Mouse (Mus musculus) brain, embryonic 14.5 days (tissue): Measurements from ENCODE around the gene Tspan4. TPM values are rescaled to one million over a fixed set of nuclear protein-coding genes. Genes with fewer than 3 reads are reported as not detected.
A peak's percentile ranks its signal among the peaks of the same experiment; 100 is the strongest.

Source experiments
- DNase-seq: peaks from one replicate; pipeline ENCODE4 v3.0.0-alpha.2; 2011; ENCODE audit warnings: low read depth
- CTCF ChIP-seq: fragments of 200-500 bp; IDR thresholded peaks from 2 replicates; pipeline ENCODE4 v1.5.1; 2012; ENCODE audit warnings: inconsistent platforms, mild to moderate bottlenecking, moderate library complexity, borderline replicate concordance; ENCODE audit not compliant: insufficient read depth, insufficient read length; ENCODE audit errors: extremely low read depth
- POLR2A ChIP-seq: fragments of 200-500 bp; IDR thresholded peaks from 2 replicates; pipeline ENCODE4 v1.6.1; 2012; ENCODE audit warnings: mild to moderate bottlenecking, inconsistent platforms, borderline replicate concordance; ENCODE audit not compliant: poor library complexity, insufficient read depth, insufficient read length, severe bottlenecking; ENCODE audit errors: extremely low read depth
- polyA plus RNA-seq: library from polyadenylated mRNA; depleted of rRNA; stranded (reverse); fragments of >200 nt; gene quantifications from 2 replicates; pipeline ENCODE4 v1.2.3, GENCODE M21; 2012; rRNA removed

Tspan4 gene
- polyA plus RNA-seq, 1 experiment = 44.2 TPM

- TF ChIP-seq POLR2A (peak; percentile 49; the same call in 1 of the 2 replicates), CTCF (no peak)
- peak; percentile 99 for DNase-seq
Observed at GRCm38 (mm10) chr7:141539556-141540311, 64.7 kb downstream of the Tspan4 start, which contains the start of gene Chid1. Gene Chid1 (minus strand): TSS chr7:141539857.

DNA sequence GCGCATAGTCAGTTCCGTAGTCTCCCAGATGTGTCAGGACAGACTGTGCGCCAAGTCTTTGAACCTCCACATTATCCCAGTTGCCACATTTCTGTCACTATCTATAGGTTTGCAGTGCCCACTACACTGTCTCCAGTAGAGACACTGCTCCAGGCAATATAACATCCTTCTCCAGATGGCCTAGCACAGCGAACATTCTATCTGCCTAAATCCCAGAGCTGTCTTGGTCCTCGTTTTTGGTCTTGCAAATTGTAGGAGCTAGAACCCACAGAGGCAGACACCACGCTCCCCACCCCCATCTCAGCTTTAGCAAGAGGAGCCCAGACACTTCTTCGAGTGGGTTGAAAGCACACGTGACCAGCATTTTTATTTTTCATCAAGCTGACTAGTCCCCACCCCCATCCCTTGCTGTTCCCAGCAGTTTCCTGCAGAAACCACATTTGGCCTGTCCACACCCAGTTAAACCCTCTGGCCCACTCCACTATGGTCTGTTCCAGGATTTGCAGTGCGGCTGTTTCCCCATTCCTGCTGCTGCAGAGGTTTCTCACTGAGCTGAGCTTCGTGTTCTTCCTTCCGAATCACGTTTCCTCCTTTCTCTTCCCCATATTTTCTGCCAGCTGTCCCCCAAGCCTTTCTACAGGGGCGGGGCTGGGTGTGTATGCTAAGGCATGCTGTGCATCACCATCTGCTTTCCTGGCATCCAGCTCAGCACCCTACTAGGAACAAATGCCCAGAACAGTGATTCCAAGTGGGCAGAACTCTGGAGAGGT is 65.5 kb downstream of the Tspan4 start:
- peak; percentile 70 for DNase-seq
- no peak for TF ChIP-seq CTCF
- TF ChIP-seq POLR2A = no peak

GRCm38 (mm10) chr7:141541681-141542080 is 66.6 kb downstream of the Tspan4 start:
- TF ChIP-seq CTCF (no peak), POLR2A (no peak)
- no peak for DNase-seq

GRCm38 (mm10) chr7:141542588-141542987 is 67.5 kb downstream of the Tspan4 start:
- no peak for TF ChIP-seq POLR2A
- no peak for TF ChIP-seq CTCF
- DNase-seq = no peak

Other genes with a start within 250 kb of the Tspan4 start
- 19.9 and 47.1 TPM in 2 replicates for gene Phrf1, start 246.5 kb upstream of the Tspan4 start, polyA plus RNA-seq
- gene Irf7, start 208.8 kb upstream of the Tspan4 start, polyA plus RNA-seq = 1.3 and 1.6 TPM in 2 replicates
- 0.04 and 0.06 TPM in 2 replicates for gene Cdhr5, start 198.5 kb upstream of the Tspan4 start, polyA plus RNA-seq
- gene Sct, start 196.1 kb upstream of the Tspan4 start, polyA plus RNA-seq = 2.4 and 3.8 TPM in 2 replicates
- gene Drd4, start 183.2 kb upstream of the Tspan4 start, polyA plus RNA-seq = 1.2 and 1.4 TPM in 2 replicates
- gene Deaf1, start 147.6 kb upstream of the Tspan4 start, polyA plus RNA-seq = 43.3 and 82.1 TPM in 2 replicates
- 62.2 and 84.7 TPM in 2 replicates for gene Tmem80, start 147.5 kb upstream of the Tspan4 start, polyA plus RNA-seq
- 1.5 and 1.6 TPM in 2 replicates for gene Eps8l2, start 136.4 kb upstream of the Tspan4 start, polyA plus RNA-seq
- gene Taldo1, start 83.0 kb upstream of the Tspan4 start, polyA plus RNA-seq = 224 and 284 TPM in 2 replicates
- gene Gatd1, start 61.1 kb upstream of the Tspan4 start, polyA plus RNA-seq = 70.9 and 84.3 TPM in 2 replicates
- gene Cend1, start 45.7 kb upstream of the Tspan4 start, polyA plus RNA-seq = 24.3 and 54.4 TPM in 2 replicates
- 145 and 205 TPM in 2 replicates for gene Slc25a22, start 37.3 kb upstream of the Tspan4 start, polyA plus RNA-seq
- 16.0 and 23.9 TPM in 2 replicates for gene Pidd1, start 31.2 kb upstream of the Tspan4 start, polyA plus RNA-seq
- gene Rplp2, start 27.9 kb upstream of the Tspan4 start, polyA plus RNA-seq = 705 and 779 TPM in 2 replicates
- gene Pnpla2, start 20.0 kb upstream of the Tspan4 start, polyA plus RNA-seq = 19.3 and 19.8 TPM in 2 replicates
- 5.1 and 5.4 TPM in 2 replicates for gene Cracr2b, start 14.1 kb upstream of the Tspan4 start, polyA plus RNA-seq
- gene Cd151, start 7.8 kb upstream of the Tspan4 start, polyA plus RNA-seq = 99.7 and 130 TPM in 2 replicates
- gene Polr2l, start 108 bp upstream of the Tspan4 start, polyA plus RNA-seq = 47.0 and 48.7 TPM in 2 replicates
- gene Chid1, start 64.6 kb downstream of the Tspan4 start, polyA plus RNA-seq = 29.4 and 34.8 TPM in 2 replicates
- 35.1 and 70.7 TPM in 2 replicates for gene Ap2a2, start 86.9 kb downstream of the Tspan4 start, polyA plus RNA-seq
- 0.01 and 0.05 TPM in 2 replicates for gene Muc6, start 180.1 kb downstream of the Tspan4 start, polyA plus RNA-seq
- 0.89 and 2.5 TPM in 2 replicates for gene Muc2, start 215.1 kb downstream of the Tspan4 start, polyA plus RNA-seq